13 mouse cellular contexts compared by ENCODE assay signal in genomic region chr4:150260745-150261144, GRCm38 (mm10). TPM values are rescaled to one million over a fixed set of nuclear protein-coding genes. Genes with fewer than 3 reads are reported as not detected.
DNase-seq lines count a peak whose midpoint lies in the region; ATAC-seq and TF ChIP-seq lines count a peak whose summit lies in the region.
"Had no signal": no experiment of that assay in that cellular context is flagged by ENCODE, and none has a peak within 500 bp of the region (broad histone marks: within the 10 kb centered on the region; RNA-seq: fewer than 3 reads in every experiment).

No protein-coding gene starts in this region.

- H3K4me1 ChIP-seq in heart, postnatal 0 days (ENCODE audit: control insufficient read depth, insufficient read depth): peaks cover 15% of the 10 kb centered on the region
- H3K4me1 ChIP-seq in midbrain, embryonic 13.5 days (replicated peaks): peaks cover 31% of the 10 kb centered on the region
- H3K4me1 ChIP-seq in midbrain, embryonic 16.5 days (ENCODE audit: control insufficient read depth, insufficient read depth, low read length): peaks cover 9% of the 10 kb centered on the region; the same call in 1 of the 2 replicates

- 47% methylated on average over 6 of the region's 6 CpGs for WGBS in heart, postnatal 0 days
- WGBS in midbrain, embryonic 13.5 days: 28% methylated on average over 6 of the region's 6 CpGs
- WGBS in midbrain, embryonic 16.5 days: 20% methylated on average over 6 of the region's 6 CpGs

- H3K4me3 ChIP-seq in heart, postnatal 0 days (ENCODE audit: low read depth, low read length): no peak overlapping the region
- no peak overlapping the region for H3K4me3 ChIP-seq in midbrain, embryonic 13.5 days (replicated peaks)
- H3K4me3 ChIP-seq in midbrain, embryonic 16.5 days (ENCODE audit: low read depth, low read length): no peak overlapping the region
- H3K4me3 ChIP-seq: hindbrain, embryonic 15.5 days had no signal

- H3K27me3 ChIP-seq in heart, postnatal 0 days (ENCODE audit: control insufficient read depth, insufficient read depth, low read length): no peaks in the 10 kb centered on the region
- H3K27me3 ChIP-seq in midbrain, embryonic 13.5 days: no peaks in the 10 kb centered on the region
- H3K27me3 ChIP-seq in midbrain, embryonic 16.5 days (ENCODE audit: control insufficient read depth, insufficient read depth, low read depth, low read length): no peaks in the 10 kb centered on the region
- H3K27me3 ChIP-seq in splenic B cell, adult 2 months (ENCODE audit: control insufficient read depth, insufficient read depth, low read length, poor library complexity, severe bottlenecking): no peaks in the 10 kb centered on the region; the same call in 1 of the 2 replicates
- H3K27me3 ChIP-seq: hindbrain, embryonic 15.5 days had no signal

- peak; percentile 50 for TF ChIP-seq CTCF in heart, postnatal 0 days (IDR thresholded peaks at IDR 0.05; ENCODE audit: low read depth)

- TF ChIP-seq EP300 in heart, postnatal 0 days (IDR thresholded peaks at IDR 0.05; ENCODE audit: low read depth): no peak

- DNase-seq in heart, postnatal 0 days (ENCODE audit: low spot score): peak; percentile 23
- no peak for DNase-seq in heart, adult 18-20 months
- DNase-seq in splenic B cell, adult 2 months (ENCODE audit: low read depth, low spot score): peak; percentile 60
- DNase-seq in layer of hippocampus, postnatal 25 days (ENCODE audit: extremely low spot score in 1 of 2, low spot score in 1 of 2): no peak
- no peak for DNase-seq in testis, postnatal 14 days (ENCODE audit: low spot score)
- DNase-seq: layer of hippocampus, adult 9-11 months; spleen, adult 18-20 months had no signal

- no peak for ATAC-seq in heart, postnatal 0 days (ENCODE audit: insufficient read depth, low read depth)
- no peak for ATAC-seq in midbrain, embryonic 13.5 days
- ATAC-seq in midbrain, embryonic 16.5 days: no peak
- ATAC-seq in activated CD4-positive, CD25-positive, alpha-beta regulatory T cell, adult 4 months: peak; percentile 49

- H3K27ac ChIP-seq in heart, postnatal 0 days (ENCODE audit: low read depth): no peak overlapping the region
- peak overlapping the region; percentile 51; the same call in 1 of the 2 replicates for H3K27ac ChIP-seq in midbrain, embryonic 13.5 days
- no peak overlapping the region for H3K27ac ChIP-seq in midbrain, embryonic 16.5 days (ENCODE audit: low read length)
- H3K27ac ChIP-seq: hindbrain, embryonic 15.5 days had no signal

- no peak overlapping the region for H3K4me2 ChIP-seq in heart, postnatal 0 days (ENCODE audit: low read depth, low read length)
- no peak overlapping the region for H3K4me2 ChIP-seq in midbrain, embryonic 13.5 days (replicated peaks)
- H3K4me2 ChIP-seq in midbrain, embryonic 16.5 days (ENCODE audit: low read length): no peak overlapping the region
- H3K4me2 ChIP-seq: hindbrain, embryonic 15.5 days had no signal

- H3K9ac ChIP-seq in heart, postnatal 0 days (replicated peaks; ENCODE audit: low read depth, low read length): no peak overlapping the region
- no peak overlapping the region for H3K9ac ChIP-seq in midbrain, embryonic 13.5 days (replicated peaks)
- no peak overlapping the region for H3K9ac ChIP-seq in midbrain, embryonic 16.5 days (ENCODE audit: low read depth, low read length)
- H3K9ac ChIP-seq: hindbrain, embryonic 15.5 days had no signal

- no peaks in the 10 kb centered on the region for H3K9me3 ChIP-seq in heart, postnatal 0 days (replicated peaks; ENCODE audit: control insufficient read depth, low read length)
- no peaks in the 10 kb centered on the region for H3K9me3 ChIP-seq in midbrain, embryonic 13.5 days
- H3K9me3 ChIP-seq in midbrain, embryonic 16.5 days (replicated peaks; ENCODE audit: control insufficient read depth, low read length, poor library complexity, severe bottlenecking): no peaks in the 10 kb centered on the region
- H3K9me3 ChIP-seq: hindbrain, embryonic 15.5 days had no signal

- H3K36me3 ChIP-seq in heart, postnatal 0 days (replicated peaks; ENCODE audit: control insufficient read depth, insufficient read depth, low read length): 0 out of 2 replicates have a peak, but pooled peaks cover under 1% of the 10 kb centered on the region
- H3K36me3 ChIP-seq in midbrain, embryonic 13.5 days: no peaks in the 10 kb centered on the region
- H3K36me3 ChIP-seq in midbrain, embryonic 16.5 days (ENCODE audit: control insufficient read depth, insufficient read depth, low read length): no peaks in the 10 kb centered on the region
- no peaks in the 10 kb centered on the region for H3K36me3 ChIP-seq in splenic B cell, adult 2 months (ENCODE audit: control insufficient read depth, insufficient read depth, low read length, poor library complexity, severe bottlenecking)
- H3K36me3 ChIP-seq: hindbrain, embryonic 15.5 days had no signal

RNA-seq across cellular contexts. Expression of gene Rere, which starts 20.7 kb away (rescaled TPM):
- total RNA-seq in heart, postnatal 0 days (2014; rRNA removed; ENCODE audit: low replicate concordance): 13.9 and 17.9 TPM in 2 replicates
- 11.9 and 14.6 TPM in 2 replicates for polyA plus RNA-seq in heart, postnatal 0 days (2015; fragmentation: Nextera tagmentation; extraction: Ambion mirVana)
- 10 to 100 TPM; 39.6 to 46.7 TPM for total RNA-seq in heart, adult 18-20 months (2021)
- 42.4 and 43.6 TPM in 2 replicates for polyA plus RNA-seq in midbrain, embryonic 13.5 days (2015; fragmentation: Nextera tagmentation; extraction: Ambion mirVana)
- 29.0 and 31.2 TPM in 2 replicates for polyA plus RNA-seq in midbrain, embryonic 16.5 days (2015; fragmentation: Nextera tagmentation; extraction: Ambion mirVana)
- 10 to 100 TPM; 19.0 to 19.5 TPM for polyA plus RNA-seq in activated CD4-positive, CD25-positive, alpha-beta regulatory T cell, adult 4 months (2017; shearing (Covaris generic))
- total RNA-seq in layer of hippocampus, postnatal 25 days (2021): 100 to 1,000 TPM; 106 to 134 TPM

RNA-seq across cellular contexts. Expression of gene Eno1, which starts 24.2 kb away (rescaled TPM):
- 525 and 625 TPM in 2 replicates for total RNA-seq in heart, postnatal 0 days (2014; rRNA removed; ENCODE audit: low replicate concordance)
- 999 and 1,074 TPM in 2 replicates for polyA plus RNA-seq in heart, postnatal 0 days (2015; fragmentation: Nextera tagmentation; extraction: Ambion mirVana)
- total RNA-seq in heart, adult 18-20 months (2021): 100 to 1,000 TPM; 118 to 148 TPM
- polyA plus RNA-seq in midbrain, embryonic 13.5 days (2015; fragmentation: Nextera tagmentation; extraction: Ambion mirVana): 945 and 955 TPM in 2 replicates
- polyA plus RNA-seq in midbrain, embryonic 16.5 days (2015; fragmentation: Nextera tagmentation; extraction: Ambion mirVana): 1,096 and 1,142 TPM in 2 replicates
- 100 to 1,000 TPM; 543 to 642 TPM for polyA plus RNA-seq in activated CD4-positive, CD25-positive, alpha-beta regulatory T cell, adult 4 months (2017; shearing (Covaris generic))
- total RNA-seq in layer of hippocampus, postnatal 25 days (2021): 100 to 1,000 TPM; 401 to 447 TPM

RNA-seq across cellular contexts. Expression of gene Car6, which starts 59.6 kb away (rescaled TPM):
- not detected in 2 replicates for total RNA-seq in heart, postnatal 0 days (2014; rRNA removed; ENCODE audit: low replicate concordance)
- not detected in 2 replicates for polyA plus RNA-seq in heart, postnatal 0 days (2015; fragmentation: Nextera tagmentation; extraction: Ambion mirVana)
- under 1 TPM in 1 of 2 experiments, not detected in 1; 0.41 TPM for total RNA-seq in heart, adult 18-20 months (2021)
- not detected in 2 replicates for polyA plus RNA-seq in midbrain, embryonic 13.5 days (2015; fragmentation: Nextera tagmentation; extraction: Ambion mirVana)
- not detected in 2 replicates for polyA plus RNA-seq in midbrain, embryonic 16.5 days (2015; fragmentation: Nextera tagmentation; extraction: Ambion mirVana)
- polyA plus RNA-seq in activated CD4-positive, CD25-positive, alpha-beta regulatory T cell, adult 4 months (2017; shearing (Covaris generic)): not detected
- not detected for total RNA-seq in layer of hippocampus, postnatal 25 days (2021)
- total RNA-seq: granulocyte monocyte progenitor cell, adult 5-6 weeks had no signal
- polyA plus RNA-seq: hindbrain, embryonic 15.5 days; liver, embryonic 16.5 days had no signal

Comparison
In these comparisons a context has a peak if more than half of its experiments do, and no peak if none do; other contexts are left out.
1. DNase-seq: peak in heart, postnatal 0 days (single experiment) and splenic B cell, adult 2 months (single experiment); none in heart, adult 18-20 months (0 of 2), layer of hippocampus, postnatal 25 days (0 of 2) and testis, postnatal 14 days (single experiment).